Mouse (Mus musculus) midbrain, embryonic 13.5 days (tissue): ENCODE results near the gene Zfp280d. TPM values are rescaled to one million over a fixed set of nuclear protein-coding genes. Genes with fewer than 3 reads are reported as not detected.

Source experiments
- ATAC-seq: fragments of 200-750 bp; cut with Nextera tagmentation; 2 replicates; pipeline ENCODE4 v1.8.0; 2017; ENCODE audit warnings: mild to moderate bottlenecking, moderate TSS enrichment, moderate library complexity
- H3K27ac ChIP-seq: fragments of 300-500 bp; sonication (generic); 2 replicates; pipeline ENCODE4 v1.5.1; 2015; ENCODE audit warnings: inconsistent platforms, mild to moderate bottlenecking, moderate library complexity
- H3K27me3 ChIP-seq: fragments of 300-500 bp; sonication (generic); 2 replicates; pipeline ENCODE4 v1.6.1; 2015; ENCODE audit warnings: mild to moderate bottlenecking, inconsistent platforms
- H3K36me3 ChIP-seq: fragments of 300-500 bp; sonication (generic); 2 replicates; pipeline ENCODE4 v1.6.1; 2015; ENCODE audit warnings: mild to moderate bottlenecking, inconsistent platforms
- H3K4me1 ChIP-seq: fragments of 300-500 bp; sonication (generic); replicated peaks from 2 replicates; pipeline ENCODE4 v1.6.1; 2015; ENCODE audit warnings: inconsistent platforms
- H3K4me2 ChIP-seq: fragments of 300-500 bp; sonication (generic); replicated peaks from 2 replicates; pipeline ENCODE4 v1.6.1; 2015; ENCODE audit warnings: moderate library complexity, mild to moderate bottlenecking, inconsistent platforms
- H3K4me3 ChIP-seq: fragments of 300-500 bp; sonication (generic); replicated peaks from 2 replicates; pipeline ENCODE4 v1.5.1; 2015; ENCODE audit warnings: mild to moderate bottlenecking, inconsistent platforms
- H3K9ac ChIP-seq: fragments of 300-500 bp; sonication (generic); replicated peaks from 2 replicates; pipeline ENCODE4 v1.6.1; 2015; ENCODE audit warnings: mild to moderate bottlenecking, inconsistent platforms
- H3K9me3 ChIP-seq: fragments of 300-500 bp; sonication (generic); 2 replicates; pipeline ENCODE4 v1.6.1; 2016; ENCODE audit warnings: mild to moderate bottlenecking, inconsistent platforms
- WGBS: fragments of 180-500 bp; shearing (Covaris S2); methylation state at CpG from one replicate; pipeline ENCODE4 v1.1.7; 2015; 5-methylcytosine and 5-hydroxymethylcytosine counted together
- polyA plus RNA-seq: library from polyadenylated mRNA; unstranded; fragments of >200 nt; fragmentation: Nextera tagmentation; extraction: Ambion mirVana; gene quantifications from 2 replicates; pipeline ENCODE4 v1.2.1, GENCODE M21; 2015

The Zfp280d gene
- polyA plus RNA-seq: 50.6 and 53.7 TPM in 2 replicates

DNA sequence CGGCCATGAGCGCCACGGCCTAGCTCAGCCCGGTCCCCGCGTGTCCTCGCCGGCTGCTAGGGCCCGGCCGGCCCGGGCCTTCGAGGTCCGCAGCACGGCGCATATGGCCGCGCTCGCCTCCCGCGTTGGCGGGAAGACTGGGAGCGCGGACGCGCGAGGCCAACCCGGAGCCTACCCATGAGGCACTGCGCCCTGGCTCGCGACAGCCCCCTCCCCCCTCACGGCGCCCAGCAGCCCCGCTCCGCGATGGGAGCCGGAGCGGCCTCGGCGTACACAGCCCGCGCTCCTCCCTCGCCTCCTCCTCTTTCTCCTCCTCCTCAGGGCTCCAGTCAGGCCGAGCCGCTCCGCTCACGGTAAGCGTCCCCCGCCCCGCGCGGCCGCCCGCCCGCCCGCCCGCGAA, at the start of gene Zfp280d:
Zfp280d (plus strand) TSS at position 184 of the 400 bp plus-strand sequence.
- Histone ChIP-seq H3K9ac (peak within 1 kb of the TSS; percentile 90), H3K27me3 (no peaks in the 10 kb centered on the region)
- peak; percentile 99 for ATAC-seq

DNA sequence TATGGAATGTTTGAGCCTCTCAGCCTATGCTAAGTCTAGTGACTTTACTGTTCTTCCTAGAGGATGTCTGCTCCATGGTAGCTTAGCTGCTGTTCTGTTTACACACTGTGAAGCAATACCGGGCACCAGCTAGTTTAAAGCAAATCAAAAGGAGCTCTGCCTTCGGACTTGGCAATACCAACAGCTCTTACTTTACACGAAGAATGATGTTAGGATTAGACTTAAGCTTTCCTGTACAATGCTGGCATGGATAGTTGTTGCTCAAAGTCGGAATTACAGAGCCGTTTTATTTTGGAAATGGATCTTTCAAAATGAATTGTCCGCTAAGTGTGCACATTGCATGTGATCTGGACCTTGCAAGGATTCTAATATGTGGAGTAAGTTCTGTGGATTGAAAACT, 48.1 kb upstream of the Zfp280d start:
- Histone ChIP-seq H3K4me3 (no peak overlapping the region), H3K9me3 (no peaks in the 10 kb centered on the region), H3K4me1 (no peaks in the 10 kb centered on the region), H3K9ac (no peak overlapping the region), H3K27me3 (no peaks in the 10 kb centered on the region), H3K4me2 (no peak overlapping the region), H3K36me3 (no peaks in the 10 kb centered on the region), H3K27ac (no peak overlapping the region)
- ATAC-seq: no peak
- whole genome bisulfite sequencing: 86% methylated on average over 6 of the region's 6 CpGs

More for the DNA sequence above, at the start of gene Zfp280d:
- Histone ChIP-seq H3K36me3 (no peaks in the 10 kb centered on the region), H3K4me1 (peaks cover 21% of the 10 kb centered on the region), H3K4me2 (peak within 1 kb of the TSS; percentile 86), H3K27ac (peak within 1 kb of the TSS; percentile 99), H3K4me3 (peak within 1 kb of the TSS; percentile 67), H3K9me3 (no peaks in the 10 kb centered on the region)
- WGBS: under 1% methylated on average over 49 of the region's 57 CpGs

DNA sequence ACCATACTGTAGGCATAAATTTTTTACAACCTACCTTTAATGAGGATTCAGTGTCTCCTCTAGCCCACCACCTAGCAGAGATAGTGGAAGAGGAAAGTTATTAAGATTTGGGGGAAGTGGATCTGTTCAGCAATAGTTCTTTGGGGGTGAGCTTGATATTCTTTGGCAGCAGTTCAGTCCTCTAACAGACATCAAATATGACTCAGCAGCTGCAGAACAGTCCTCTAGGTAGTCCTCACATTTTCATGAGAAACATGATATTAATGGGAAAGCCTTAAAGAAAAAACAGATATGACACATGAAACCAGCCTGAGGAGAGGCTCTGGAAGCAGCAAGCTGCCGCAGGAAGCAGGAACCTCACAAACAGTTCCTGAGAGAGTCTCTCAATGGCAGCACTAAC, 22.0 kb upstream of the Zfp280d start:
- WGBS: 95% methylated on average over 1 of the region's 1 CpGs
- Histone ChIP-seq H3K4me1 (no peaks in the 10 kb centered on the region), H3K9ac (no peak overlapping the region), H3K4me2 (no peak overlapping the region), H3K36me3 (no peaks in the 10 kb centered on the region), H3K9me3 (no peaks in the 10 kb centered on the region; the same call in 1 of the 2 replicates), H3K27me3 (no peaks in the 10 kb centered on the region), H3K4me3 (no peak overlapping the region), H3K27ac (no peak overlapping the region)
- ATAC-seq: no peak

DNA sequence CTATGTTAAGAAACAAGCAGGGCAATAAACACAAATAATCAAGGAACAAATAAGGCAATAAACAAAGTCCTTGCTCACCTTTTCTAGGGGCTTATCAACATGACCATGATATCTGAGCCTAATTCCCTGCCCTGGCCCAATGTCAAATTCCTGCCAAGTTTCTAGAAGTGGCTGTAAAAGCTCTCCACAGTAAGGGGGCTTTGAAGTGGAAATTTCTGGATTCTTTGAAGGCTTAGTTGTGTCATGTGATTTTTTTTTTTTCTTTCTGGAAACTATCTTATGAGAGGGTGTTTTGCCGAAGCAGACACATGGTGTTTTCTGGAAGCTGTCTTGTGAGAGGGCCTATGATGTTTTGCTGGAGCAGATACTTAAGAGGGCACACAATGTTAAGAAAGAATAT, 19.4 kb upstream of the Zfp280d start:
- 37% methylated on average over 1 of the region's 1 CpGs for WGBS
- H3K4me3 ChIP-seq: no peak overlapping the region
- no peak overlapping the region for H3K4me2 ChIP-seq
- ATAC-seq: no peak
- H3K27me3 ChIP-seq: no peaks in the 10 kb centered on the region
- no peak overlapping the region for H3K9ac ChIP-seq
- H3K4me1 ChIP-seq: no peaks in the 10 kb centered on the region
- no peak overlapping the region for H3K27ac ChIP-seq
- H3K36me3 ChIP-seq: no peaks in the 10 kb centered on the region
- H3K9me3 ChIP-seq: no peaks in the 10 kb centered on the region; the same call in 1 of the 2 replicates

DNA sequence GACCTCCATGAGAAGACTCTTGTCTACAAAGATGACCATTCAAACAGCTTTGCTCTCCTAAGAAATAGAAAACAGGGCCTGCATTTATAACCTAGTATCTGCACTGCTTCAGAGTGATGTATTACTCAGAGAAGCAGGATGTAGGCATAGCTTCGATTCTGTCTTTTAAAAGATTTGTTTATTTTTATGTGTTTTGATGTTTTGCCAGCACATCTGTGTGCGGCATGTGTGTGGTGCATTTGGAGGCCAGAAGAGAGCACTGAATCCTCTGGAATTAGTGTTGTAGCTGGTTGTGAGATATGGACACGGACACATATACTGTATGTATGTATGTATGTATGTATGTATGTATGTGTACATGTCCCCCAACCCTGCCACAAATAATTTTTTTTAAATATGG, 18.0 kb upstream of the Zfp280d start:
- Histone ChIP-seq H3K4me1 (no peaks in the 10 kb centered on the region), H3K9ac (no peak overlapping the region), H3K9me3 (no peaks in the 10 kb centered on the region; the same call in 1 of the 2 replicates), H3K36me3 (no peaks in the 10 kb centered on the region), H3K27ac (no peak overlapping the region), H3K4me2 (no peak overlapping the region), H3K27me3 (no peaks in the 10 kb centered on the region), H3K4me3 (no peak overlapping the region)
- 88% methylated on average over 3 of the region's 3 CpGs for WGBS
- no peak for ATAC-seq

DNA sequence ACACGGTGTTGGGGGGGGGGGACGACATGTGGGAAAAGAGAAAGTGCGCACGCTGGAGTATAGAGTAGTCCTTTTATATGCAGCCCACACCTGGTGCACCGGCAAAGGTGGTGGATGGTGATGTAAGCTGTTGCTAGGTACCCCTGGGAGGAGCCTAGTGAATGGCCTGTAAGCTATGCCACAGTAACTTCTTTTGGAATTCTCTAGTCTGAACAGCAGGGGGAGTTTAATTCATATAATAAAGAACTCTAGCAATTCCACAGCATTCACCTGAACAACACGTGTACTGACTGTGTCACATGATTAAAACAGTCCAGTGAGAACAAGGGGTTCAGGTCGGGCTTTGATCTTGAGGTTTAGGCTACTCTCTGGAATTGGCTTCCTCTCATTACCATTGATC, 14.3 kb upstream of the Zfp280d start:
- H3K27me3 ChIP-seq: no peaks in the 10 kb centered on the region
- H3K27ac ChIP-seq: no peak overlapping the region
- H3K4me1 ChIP-seq: no peaks in the 10 kb centered on the region
- H3K4me2 ChIP-seq: no peak overlapping the region
- 23% methylated on average over 7 of the region's 7 CpGs for WGBS
- H3K36me3 ChIP-seq: no peaks in the 10 kb centered on the region
- no peaks in the 10 kb centered on the region; the same call in 1 of the 2 replicates for H3K9me3 ChIP-seq
- no peak overlapping the region for H3K9ac ChIP-seq
- 0 out of 2 replicates have a peak, but pooled peaks have one; percentile 20 for ATAC-seq
- H3K4me3 ChIP-seq: no peak overlapping the region

DNA sequence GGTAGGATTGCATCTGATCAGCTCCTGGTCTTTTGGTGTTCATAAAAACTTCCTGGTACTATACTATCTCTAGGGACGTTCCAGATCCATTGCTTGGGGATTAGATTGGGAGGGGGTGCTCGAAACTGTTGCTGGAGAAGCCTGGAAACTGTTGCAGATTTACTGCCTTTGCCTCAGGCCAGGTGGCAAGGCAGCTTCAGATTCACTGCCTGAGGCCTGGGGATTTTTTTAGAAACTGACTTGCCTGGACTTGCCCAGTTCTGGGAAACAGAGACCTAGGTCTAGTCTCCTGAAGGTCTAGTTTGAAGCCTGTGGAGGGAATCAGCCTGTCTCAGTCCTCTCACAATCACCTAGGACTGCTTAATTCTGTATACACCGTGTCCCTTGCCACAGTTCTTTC, 9.8 kb upstream of the Zfp280d start:
- H3K27me3 ChIP-seq: no peaks in the 10 kb centered on the region
- no peak overlapping the region for H3K4me3 ChIP-seq
- H3K9ac ChIP-seq: no peak overlapping the region
- peaks cover 2% of the 10 kb centered on the region; the same call in 1 of the 2 replicates for H3K9me3 ChIP-seq
- no peak overlapping the region for H3K27ac ChIP-seq
- 75% methylated on average over 3 of the region's 3 CpGs for WGBS
- H3K4me2 ChIP-seq: no peak overlapping the region
- no peaks in the 10 kb centered on the region for H3K4me1 ChIP-seq
- no peak for ATAC-seq
- no peaks in the 10 kb centered on the region for H3K36me3 ChIP-seq

DNA sequence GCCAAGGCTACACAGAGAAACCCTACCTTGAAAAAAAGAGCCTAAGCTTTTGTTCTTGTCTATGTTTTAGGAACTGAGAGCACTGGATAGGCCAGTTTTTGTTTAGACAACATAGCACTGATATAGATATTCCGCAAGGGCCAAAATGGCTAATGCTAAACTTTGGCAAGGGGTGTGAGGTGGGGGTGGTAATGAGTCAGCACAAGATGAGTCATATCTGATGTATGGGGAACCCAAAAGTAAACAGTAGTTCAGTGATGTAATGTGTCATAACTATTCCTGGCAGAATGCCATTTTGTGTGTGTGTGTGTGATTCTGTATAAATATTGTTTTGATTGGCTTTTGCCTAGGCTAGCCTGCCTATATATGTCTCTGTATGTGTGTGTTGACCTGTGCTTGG, 4.5 kb upstream of the Zfp280d start:
- ATAC-seq: no peak
- Histone ChIP-seq H3K9ac (no peak overlapping the region), H3K36me3 (no peaks in the 10 kb centered on the region), H3K4me2 (no peak overlapping the region), H3K27ac (no peak overlapping the region), H3K4me3 (no peak overlapping the region), H3K9me3 (peaks cover 2% of the 10 kb centered on the region; the same call in 1 of the 2 replicates), H3K27me3 (no peaks in the 10 kb centered on the region), H3K4me1 (0 out of 2 replicates have a peak, but pooled peaks cover 3% of the 10 kb centered on the region)
- 97% methylated on average over 1 of the region's 1 CpGs for WGBS

DNA sequence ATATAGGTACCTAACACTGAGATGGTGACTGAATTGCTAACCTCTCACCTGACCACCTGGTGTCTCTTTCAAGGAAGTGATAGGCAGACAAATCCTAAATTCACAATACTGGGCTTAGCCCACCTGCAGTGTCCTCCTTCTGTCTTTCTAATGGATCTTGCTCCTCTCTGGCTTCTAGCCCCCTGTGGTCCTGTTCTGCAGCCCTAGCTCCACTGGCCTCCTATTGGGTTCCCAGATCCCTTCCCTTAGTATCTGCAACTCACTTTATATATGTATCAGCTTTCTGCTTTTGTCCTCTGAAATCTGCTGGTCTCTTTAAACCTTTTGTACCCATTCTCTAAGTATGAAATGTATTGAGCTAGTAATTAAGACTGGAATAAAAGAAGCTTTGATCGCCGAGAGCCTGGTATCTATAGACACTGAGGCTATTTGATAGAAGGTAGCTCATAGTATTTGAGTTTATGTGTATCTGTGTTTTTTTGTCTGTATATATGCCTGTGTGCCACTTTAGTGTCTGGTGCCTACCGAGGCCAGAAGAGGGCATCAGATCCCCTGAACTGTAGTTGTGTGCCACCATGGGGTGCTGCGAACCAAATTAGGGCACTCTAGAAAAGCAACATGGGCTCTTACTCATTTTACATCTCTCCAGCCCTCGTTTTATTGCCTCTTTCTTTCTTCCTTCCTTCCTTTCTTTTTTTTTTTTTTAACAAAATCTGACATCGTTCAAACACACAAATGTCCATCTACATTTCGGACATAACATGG, 832 bp upstream of the Zfp280d start:
- Histone ChIP-seq H3K36me3 (no peaks in the 10 kb centered on the region), H3K9me3 (no peaks in the 10 kb centered on the region), H3K4me3 (no peak overlapping the region; the same call in 1 of the 2 replicates), H3K4me2 (no peak overlapping the region), H3K4me1 (peaks cover 20% of the 10 kb centered on the region), H3K9ac (no peak overlapping the region), H3K27ac (peak overlapping the region; percentile 99; the same call in 1 of the 2 replicates), H3K27me3 (no peaks in the 10 kb centered on the region)
- no peak for ATAC-seq
- WGBS: 82% methylated on average over 7 of the region's 7 CpGs

DNA sequence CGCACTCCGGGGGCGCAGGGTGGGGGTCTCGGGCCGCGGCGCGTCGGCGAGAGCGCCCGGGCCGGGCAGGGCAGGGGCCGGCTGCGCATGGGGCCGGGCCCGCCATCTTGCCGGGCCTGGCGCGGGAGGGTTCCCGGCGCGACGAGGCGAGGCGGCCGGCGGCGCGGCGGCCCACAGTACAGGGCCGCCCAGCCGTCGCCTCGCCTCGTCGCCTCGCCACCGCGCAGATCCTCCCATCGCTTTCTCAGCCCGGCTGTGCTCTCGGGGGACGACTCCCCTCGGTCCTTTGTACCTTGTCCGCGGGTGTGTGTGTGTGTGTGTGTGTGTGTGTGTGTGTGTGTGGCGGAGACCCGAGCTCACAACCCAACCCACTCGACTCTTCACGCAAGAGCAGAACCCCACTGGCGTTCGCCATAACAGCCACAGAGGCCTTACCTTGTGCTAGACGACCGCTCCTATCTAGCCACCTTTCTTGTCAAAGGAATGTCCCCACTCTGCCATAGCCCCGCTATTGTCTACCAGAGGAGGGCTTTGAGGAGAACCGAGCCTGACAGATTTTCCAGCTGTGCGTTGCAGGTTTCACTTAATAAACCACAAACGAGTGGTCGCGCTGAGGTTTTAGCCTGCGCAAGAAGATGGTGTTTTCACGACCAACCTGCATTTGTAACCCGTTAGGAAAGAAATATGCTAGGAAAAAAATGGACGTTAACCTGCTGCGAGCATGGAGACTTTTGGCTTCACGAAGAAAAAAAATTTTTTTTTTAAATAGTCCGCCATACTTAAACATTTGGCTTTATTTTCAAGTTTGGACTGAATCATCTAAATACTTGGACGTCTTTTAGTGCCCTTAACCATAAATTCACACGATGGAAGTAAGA, 680 bp downstream of the Zfp280d start:
- Histone ChIP-seq H3K4me3 (peak overlapping the region; percentile 67), H3K27me3 (no peaks in the 10 kb centered on the region), H3K4me2 (peak overlapping the region; percentile 86), H3K9me3 (no peaks in the 10 kb centered on the region), H3K36me3 (no peaks in the 10 kb centered on the region), H3K27ac (peak overlapping the region; percentile 99), H3K9ac (peak overlapping the region; percentile 90), H3K4me1 (peaks cover 21% of the 10 kb centered on the region)
- ATAC-seq: peak; percentile 91
- WGBS: 2% methylated on average over 62 of the region's 70 CpGs

DNA sequence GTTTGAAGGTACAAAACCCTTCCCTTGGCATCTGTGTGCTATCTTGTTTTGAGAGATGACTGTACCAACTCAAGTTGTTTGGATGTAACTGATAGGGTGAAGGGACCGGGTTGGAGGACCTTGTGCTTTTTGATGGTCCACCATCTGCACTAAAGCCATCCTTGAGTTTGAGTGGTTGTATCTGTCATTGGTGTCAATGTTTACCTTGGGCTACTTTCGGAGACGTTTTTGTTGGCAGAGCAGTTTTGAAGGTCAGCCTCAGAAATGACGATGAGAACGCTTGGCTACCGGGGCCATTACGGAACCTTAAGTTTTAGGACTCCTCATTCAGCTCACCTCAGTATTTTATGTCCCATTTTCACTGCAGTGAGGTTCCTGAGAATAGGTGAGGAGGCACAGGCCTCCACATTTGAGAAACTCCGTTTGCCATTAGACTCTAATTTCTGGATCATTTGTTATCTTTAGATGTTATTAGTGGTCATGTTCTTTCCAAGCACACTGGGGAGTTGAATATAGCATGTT, 1.4 kb downstream of the Zfp280d start:
- ATAC-seq: no peak
- WGBS: 49% methylated on average over 8 of the region's 8 CpGs
- Histone ChIP-seq H3K36me3 (no peaks in the 10 kb centered on the region), H3K9ac (peak overlapping the region; percentile 90), H3K4me3 (peak overlapping the region; percentile 67), H3K9me3 (no peaks in the 10 kb centered on the region), H3K4me2 (peak overlapping the region; percentile 86), H3K4me1 (peaks cover 21% of the 10 kb centered on the region), H3K27me3 (no peaks in the 10 kb centered on the region), H3K27ac (peak overlapping the region; percentile 99)

DNA sequence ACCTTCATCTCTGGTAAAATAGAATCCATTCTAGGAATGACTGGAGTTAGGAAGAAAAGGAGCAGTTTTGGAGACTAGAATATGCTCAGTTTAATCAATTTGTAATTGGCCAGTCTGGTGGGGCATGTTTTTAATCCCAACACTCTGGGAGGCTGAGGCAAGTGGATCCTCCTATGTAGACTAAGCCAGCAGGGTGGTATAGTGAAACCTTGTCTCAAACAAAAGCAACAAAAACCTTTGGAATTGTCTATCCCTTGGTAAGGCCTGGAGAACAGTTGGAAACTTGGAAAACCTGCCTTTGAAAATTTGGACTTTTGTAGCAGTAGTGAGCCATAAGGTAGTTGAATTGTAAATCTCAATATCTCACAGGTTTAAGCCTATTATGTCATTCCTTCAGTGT, 2.3 kb downstream of the Zfp280d start:
- Histone ChIP-seq H3K4me1 (peaks cover 21% of the 10 kb centered on the region), H3K9ac (no peak overlapping the region), H3K9me3 (0 out of 2 replicates have a peak, but pooled peaks cover 2% of the 10 kb centered on the region), H3K27me3 (no peaks in the 10 kb centered on the region), H3K4me3 (peak overlapping the region; percentile 9; the same call in 1 of the 2 replicates), H3K36me3 (no peaks in the 10 kb centered on the region), H3K27ac (no peak overlapping the region), H3K4me2 (peak overlapping the region; percentile 42)
- no peak for ATAC-seq
